Comparison of ENCODE assay signal across 8 mouse cellular contexts in the genomic region with DNA sequence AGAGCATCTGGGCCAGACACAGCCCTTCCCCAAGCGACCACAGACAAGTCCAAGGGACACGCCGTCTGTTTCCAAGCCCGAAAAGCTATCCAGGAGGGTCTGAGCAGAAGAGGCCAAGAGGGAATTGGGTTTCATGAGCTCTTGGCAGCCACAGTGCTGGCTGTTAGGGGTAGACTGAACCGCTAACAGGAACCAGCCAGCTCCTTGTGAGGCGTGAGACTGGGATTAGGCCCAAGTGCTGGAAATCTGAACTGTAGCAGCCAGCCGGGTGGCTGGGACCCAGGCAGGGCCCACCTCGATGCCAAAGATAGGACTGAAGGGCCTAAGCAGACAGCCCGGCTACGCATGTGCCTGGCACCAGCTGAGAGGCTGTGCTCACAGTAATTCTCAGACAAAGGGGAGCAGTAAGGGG. TPM values are rescaled to one million over a fixed set of nuclear protein-coding genes. Genes with fewer than 3 reads are reported as not detected.
A peak's percentile ranks its signal among the peaks of the same experiment; 100 is the strongest.
DNase-seq lines count a peak whose midpoint lies in the region; ATAC-seq lines count a peak whose summit lies in the region.

No protein-coding gene starts in this region.

- WGBS in hindbrain, embryonic 12.5 days, result 71% methylated on average over 10 of the region's 10 CpGs
- WGBS in stomach, embryonic 14.5 days, result 65% methylated on average over 10 of the region's 10 CpGs

- intact Hi-C loops in left cerebral cortex, postnatal 36 days (cut with DNase I), result loop anchor here (5.0 kb wide), 1 partner anchor 63 kb away; no protein-coding TSS in a partner anchor

- ATAC-seq in hindbrain, embryonic 12.5 days (ENCODE audit: low FRiP score), result no peak
- peak; percentile 29; the same call in 1 of the 2 replicates for ATAC-seq in stomach, embryonic 14.5 days (ENCODE audit: insufficient number of reproducible peaks, insufficient read depth, low FRiP score, low read depth)
- ATAC-seq in megakaryocyte-erythroid progenitor cell, adult 5-6 weeks (replicated peaks; ENCODE audit: low FRiP score, low TSS enrichment, poor library complexity, severe bottlenecking), result no peak

- no peak overlapping the region for H3K9ac ChIP-seq in hindbrain, embryonic 12.5 days
- no peak overlapping the region for H3K9ac ChIP-seq in stomach, embryonic 14.5 days (replicated peaks; ENCODE audit: low read depth, low read length)

- peak; percentile 23 to 59 for DNase-seq in adrenal gland, adult (ENCODE audit: inconsistent age in 2 of 2, low spot score in 1 of 2)
- DNase-seq in adrenal gland, adult 18-20 months (ENCODE audit: low spot score in 2 of 2), result no peak
- DNase-seq in adrenal gland, postnatal 10 days, result peak; percentile 66
- DNase-seq in gastrocnemius, adult 8-10 months (ENCODE audit: low spot score in 2 of 2), result peak; percentile 85 to 94
- DNase-seq in left cerebral cortex, postnatal 36 days (ENCODE audit: low spot score in 2 of 2), result peak; percentile 12 to 20

- peaks cover 25% of the 10 kb centered on the region for H3K4me1 ChIP-seq in hindbrain, embryonic 12.5 days
- peaks cover 36% of the 10 kb centered on the region for H3K4me1 ChIP-seq in stomach, embryonic 14.5 days (ENCODE audit: control insufficient read depth, insufficient read depth, low read length)

- no peaks in the 10 kb centered on the region for H3K36me3 ChIP-seq in hindbrain, embryonic 12.5 days
- H3K36me3 ChIP-seq in stomach, embryonic 14.5 days (ENCODE audit: control insufficient read depth, insufficient read depth, low read length), result no peaks in the 10 kb centered on the region

- no peaks in the 10 kb centered on the region for H3K27me3 ChIP-seq in hindbrain, embryonic 12.5 days
- H3K27me3 ChIP-seq in stomach, embryonic 14.5 days (ENCODE audit: control insufficient read depth, insufficient read depth, low read length), result no peaks in the 10 kb centered on the region

- no peaks in the 10 kb centered on the region for H3K9me3 ChIP-seq in hindbrain, embryonic 12.5 days (replicated peaks)
- H3K9me3 ChIP-seq in stomach, embryonic 14.5 days (ENCODE audit: control insufficient read depth, low read depth, low read length), result no peaks in the 10 kb centered on the region

- no peak overlapping the region for H3K4me3 ChIP-seq in hindbrain, embryonic 12.5 days
- no peak overlapping the region for H3K4me3 ChIP-seq in stomach, embryonic 14.5 days (ENCODE audit: low read depth, low read length)

- no peak overlapping the region for H3K4me2 ChIP-seq in hindbrain, embryonic 12.5 days (replicated peaks)
- no peak overlapping the region for H3K4me2 ChIP-seq in stomach, embryonic 14.5 days (replicated peaks; ENCODE audit: low read depth, low read length)

- H3K27ac ChIP-seq in hindbrain, embryonic 12.5 days, result peak overlapping the region; percentile 60; the same call in 1 of the 2 replicates
- H3K27ac ChIP-seq in stomach, embryonic 14.5 days (ENCODE audit: low read length), result peak overlapping the region; percentile 83

RNA-seq across cellular contexts. Expression of gene Hhat, which starts 18.1 kb away (rescaled TPM):
- total RNA-seq in adrenal gland, adult 18-20 months (2021), result 1 to 10 TPM; 2.7 to 4.8 TPM
- total RNA-seq in adrenal gland, postnatal 10 days (2021), result 1 to 10 TPM; 6.8 to 7.3 TPM
- 1 to 10 TPM in 2 of 4 experiments, under 1 TPM in 2; 0.80 to 1.9 (median 1.2) TPM for total RNA-seq in gastrocnemius, adult 8-10 months (2022)
- 5.9 and 7.8 TPM in 2 replicates for polyA plus RNA-seq in hindbrain, embryonic 12.5 days (2016; fragmentation: Nextera tagmentation; extraction: Ambion mirVana)
- 1 to 10 TPM; 1.2 to 2.3 TPM for total RNA-seq in left cerebral cortex, postnatal 36 days (2021)
- 11.1 and 14.2 TPM in 2 replicates for polyA plus RNA-seq in stomach, embryonic 14.5 days (2014; fragmentation: Nextera tagmentation; extraction: Ambion mirVana)
- 1.8 and 8.0 TPM in 2 replicates for total RNA-seq in megakaryocyte-erythroid progenitor cell, adult 5-6 weeks (2014; fragmentation: Nextera tagmentation)
- 0.80 and 1.1 TPM in 2 replicates for total RNA-seq in megakaryocyte-erythroid progenitor cell, adult 5-6 weeks (2017)

Comparison
In these comparisons a context has a peak if more than half of its experiments do, and no peak if none do; other contexts are left out.
1. DNase-seq: peak in adrenal gland, adult (2 of 2), adrenal gland, postnatal 10 days (single experiment), gastrocnemius, adult 8-10 months (2 of 2) and left cerebral cortex, postnatal 36 days (2 of 2); none in adrenal gland, adult 18-20 months (0 of 2).